Mouse (Mus musculus) ES-E14 (cell line): ENCODE measurements around the gene Mtcl1. TPM values are rescaled to one million over a fixed set of nuclear protein-coding genes. Genes with fewer than 3 reads are reported as not detected.

Experiments used
- DNase-seq: peaks from one replicate; pipeline ENCODE4 v3.0.0-alpha.2; 2013; ENCODE audit warnings: low read depth, low spot score
- H3K27ac ChIP-seq: 2 replicates; pipeline ENCODE4 v1.5.1; 2012; ENCODE audit warnings: low read depth, mild to moderate bottlenecking, low read length, moderate library complexity, mixed read lengths; ENCODE audit not compliant: poor library complexity, insufficient read depth, severe bottlenecking
- H3K36me3 ChIP-seq: 2 replicates; pipeline ENCODE4 v1.6.1; 2012; ENCODE audit warnings: mild to moderate bottlenecking, low read length, moderate library complexity, mixed read lengths; ENCODE audit not compliant: control insufficient read depth, poor library complexity, insufficient read depth, severe bottlenecking
- H3K4me1 ChIP-seq, 2 experiments: fragments of 150-350 bp in 1 of 2; sonication (generic) in 1 of 2; 2 replicates each; pipeline ENCODE4 v1.6.1; 2012; ENCODE audit warnings: low read length in 2 of 2, mild to moderate bottlenecking in 1 of 2, mixed read lengths in 1 of 2; ENCODE audit not compliant: control insufficient read depth in 2 of 2, insufficient read depth in 2 of 2, poor library complexity in 1 of 2
- H3K4me3 ChIP-seq, 2 experiments: fragments of 150-350 bp in 1 of 2; sonication (generic) in 1 of 2; 2 replicates each; pipeline ENCODE4 v1.5.1; 2012; ENCODE audit warnings: low read length in 2 of 2, low read depth in 1 of 2, mild to moderate bottlenecking in 1 of 2, mixed read lengths in 1 of 2; ENCODE audit not compliant: insufficient read depth in 1 of 2, poor library complexity in 1 of 2, severe bottlenecking in 1 of 2
- H3K9ac ChIP-seq: 2 replicates; pipeline ENCODE4 v1.6.1; 2012; ENCODE audit warnings: low read depth, mild to moderate bottlenecking, low read length, mixed read lengths; ENCODE audit not compliant: poor library complexity, insufficient read depth, severe bottlenecking
- H3K9me3 ChIP-seq: fragments of 150-350 bp; sonication (generic); 2 replicates; pipeline ENCODE4 v1.6.1; 2012; ENCODE audit warnings: low read depth, mild to moderate bottlenecking, low read length; ENCODE audit not compliant: control insufficient read depth, insufficient read depth
- CHD2 ChIP-seq: IDR thresholded peaks from 2 replicates; pipeline ENCODE4 v1.6.1; 2014; ENCODE audit warnings: mild to moderate bottlenecking, low read depth, low read length, inconsistent platforms
- HCFC1 ChIP-seq: IDR thresholded peaks from 2 replicates; pipeline ENCODE4 v1.6.1; 2012; ENCODE audit warnings: low read length, inconsistent platforms, borderline replicate concordance; ENCODE audit not compliant: insufficient read depth
- MAFK ChIP-seq: IDR thresholded peaks from 2 replicates; pipeline ENCODE4 v1.6.1; 2014; ENCODE audit warnings: mild to moderate bottlenecking, low read depth, low read length, inconsistent platforms; ENCODE audit not compliant: insufficient read depth
- ZC3H11A ChIP-seq: IDR thresholded peaks from 2 replicates; pipeline ENCODE4 v1.6.1; 2012; ENCODE audit warnings: low read depth, mild to moderate bottlenecking, inconsistent platforms, low read length, borderline replicate concordance
- ZNF384 ChIP-seq: IDR thresholded peaks from 2 replicates; pipeline ENCODE4 v1.6.1; 2012; ENCODE audit warnings: low read depth, low read length, inconsistent platforms
- in situ Hi-C, 2 experiments: fragments of 600-800 bp; cut with MboI; formaldehyde crosslinking; loops; one replicate each; pipeline ENCODE4 v1.15.1; 2025; ENCODE audit warnings: low sequenced_read_pairs in 2 of 2, inconsistent platforms in 1 of 2; ENCODE audit not compliant: unreplicated experiment in 2 of 2
- total RNA-seq: library from RNA; depleted of rRNA; stranded (reverse); fragments of 300-350 nt; gene quantifications from 2 replicates; pipeline ENCODE4 v1.2.3, GENCODE M21; 2012

The Mtcl1 gene
- total RNA-seq, 1 experiment: 75.8 TPM

GRCm38 (mm10) chr17:66350127-66350526 is 99.4 kb downstream of the Mtcl1 start:
- H3K36me3 ChIP-seq: peaks cover 54% of the 10 kb centered on the region
- in situ Hi-C loops: no loop called here
- DNase-seq: no peak
- H3K9me3 ChIP-seq: no peaks in the 10 kb centered on the region
- H3K4me3 ChIP-seq: no peak overlapping the region
- H3K27ac ChIP-seq: no peak overlapping the region
- TF ChIP-seq HCFC1: no peak
- TF ChIP-seq MAFK: no peak
- no peak for TF ChIP-seq ZC3H11A
- no peak for TF ChIP-seq CHD2
- no peak for TF ChIP-seq ZNF384
- no peak overlapping the region for H3K9ac ChIP-seq
- no peaks in the 10 kb centered on the region; a peak in 1 of 4 replicates for H3K4me1 ChIP-seq

- no peak overlapping the region for H3K27ac ChIP-seq
- no peak overlapping the region; the same call in 1 of the 2 replicates for H3K9ac ChIP-seq
- in situ Hi-C loops: no loop called here
- no peak for DNase-seq
- peaks cover 0 to 3% of the 10 kb centered on the region in 2 experiments; a peak in 2 of 4 replicates for H3K4me1 ChIP-seq
- H3K36me3 ChIP-seq: peaks cover 63% of the 10 kb centered on the region
- H3K4me3 ChIP-seq: no peak overlapping the region; a peak in 1 of 4 replicates
- TF ChIP-seq HCFC1 (no peak), ZNF384 (no peak), CHD2 (no peak), MAFK (no peak), ZC3H11A (no peak)
- no peaks in the 10 kb centered on the region for H3K9me3 ChIP-seq
Observed at GRCm38 (mm10) chr17:66346378-66346777, 103.2 kb downstream of the Mtcl1 start.

GRCm38 (mm10) chr17:66345680-66346079 is 103.9 kb downstream of the Mtcl1 start:
- peaks cover 0 to 3% of the 10 kb centered on the region in 2 experiments; a peak in 2 of 4 replicates for H3K4me1 ChIP-seq
- TF ChIP-seq ZC3H11A (no peak), MAFK (no peak), HCFC1 (no peak), CHD2 (no peak), ZNF384 (no peak)
- in situ Hi-C loops: no loop called here
- H3K9ac ChIP-seq: peak overlapping the region; percentile 14; the same call in 1 of the 2 replicates
- H3K27ac ChIP-seq: no peak overlapping the region
- no peaks in the 10 kb centered on the region for H3K9me3 ChIP-seq
- H3K36me3 ChIP-seq: peaks cover 63% of the 10 kb centered on the region
- DNase-seq: no peak
- H3K4me3 ChIP-seq: peak overlapping the region in 1 of 2 experiments; percentile 7; a peak in 1 of 4 replicates

GRCm38 (mm10) chr17:66342932-66343331 is 106.6 kb downstream of the Mtcl1 start:
- H3K9ac ChIP-seq: no peak overlapping the region
- peak overlapping the region; percentile 6 to 13; a peak in 1 of 4 replicates for H3K4me3 ChIP-seq
- TF ChIP-seq MAFK (no peak), ZC3H11A (no peak), CHD2 (no peak), HCFC1 (no peak), ZNF384 (no peak)
- H3K9me3 ChIP-seq: no peaks in the 10 kb centered on the region
- H3K36me3 ChIP-seq: peaks cover 65% of the 10 kb centered on the region
- DNase-seq: no peak
- H3K4me1 ChIP-seq: peaks cover 2 to 17% of the 10 kb centered on the region in 2 experiments
- in situ Hi-C loops: no loop called here
- no peak overlapping the region for H3K27ac ChIP-seq

GRCm38 (mm10) chr17:66341670-66342069 is 107.9 kb downstream of the Mtcl1 start:
- Histone ChIP-seq H3K9me3 (no peaks in the 10 kb centered on the region), H3K4me1 (peaks cover 4 to 19% of the 10 kb centered on the region in 2 experiments), H3K4me3 (no peak overlapping the region), H3K36me3 (peaks cover 65% of the 10 kb centered on the region), H3K9ac (no peak overlapping the region), H3K27ac (no peak overlapping the region)
- DNase-seq: no peak
- TF ChIP-seq CHD2 (no peak), MAFK (no peak), ZNF384 (no peak)
- in situ Hi-C loops: no loop called here
